Mouse (Mus musculus) stomach, postnatal 0 days (tissue): ENCODE measurements around the gene Aspn. TPM values are rescaled to one million over a fixed set of nuclear protein-coding genes. Genes with fewer than 3 reads are reported as not detected.

Experiments used
- ATAC-seq: fragments of 200-750 bp; cut with Nextera tagmentation; 2 replicates; pipeline ENCODE4 v1.8.0; 2017; ENCODE audit not compliant: low FRiP score, low TSS enrichment
- DNase-seq: peaks from one replicate; pipeline ENCODE4 v3.0.0-alpha.2; 2016; ENCODE audit warnings: low spot score
- H3K27ac ChIP-seq: fragments of 300-500 bp; sonication (generic); replicated peaks from 2 replicates; pipeline ENCODE4 v1.5.1; 2014; ENCODE audit warnings: mild to moderate bottlenecking, control low read depth
- H3K27me3 ChIP-seq: fragments of 300-500 bp; sonication (generic); 2 replicates; pipeline ENCODE4 v1.6.1; 2014; ENCODE audit warnings: low read length; ENCODE audit not compliant: control insufficient read depth, insufficient read depth
- H3K36me3 ChIP-seq: fragments of 300-500 bp; sonication (generic); 2 replicates; pipeline ENCODE4 v1.6.1; 2014; ENCODE audit warnings: low read length, mixed read lengths; ENCODE audit not compliant: control insufficient read depth, insufficient read depth
- H3K4me1 ChIP-seq: fragments of 300-500 bp; sonication (generic); replicated peaks from 2 replicates; pipeline ENCODE4 v1.6.1; 2014; ENCODE audit warnings: antibody characterized with exemption; ENCODE audit not compliant: control insufficient read depth, insufficient read depth
- H3K4me2 ChIP-seq: fragments of 300-500 bp; sonication (generic); replicated peaks from 2 replicates; pipeline ENCODE4 v1.6.1; 2014; ENCODE audit warnings: low read depth, mild to moderate bottlenecking, control low read depth, moderate library complexity
- H3K4me3 ChIP-seq: fragments of 300-500 bp; sonication (generic); 2 replicates; pipeline ENCODE4 v1.5.1; 2014; ENCODE audit warnings: low read depth, low read length, control low read depth
- H3K9ac ChIP-seq: fragments of 300-500 bp; sonication (generic); 2 replicates; pipeline ENCODE4 v1.6.1; 2014; ENCODE audit warnings: mild to moderate bottlenecking, low read length, control low read depth, mixed read lengths
- H3K9me3 ChIP-seq: fragments of 300-500 bp; sonication (generic); 2 replicates; pipeline ENCODE4 v1.6.1; 2016; ENCODE audit warnings: low read length; ENCODE audit not compliant: control insufficient read depth
- CTCF ChIP-seq: IDR thresholded peaks from 2 replicates; pipeline ENCODE4 v1.5.1; 2016; ENCODE audit warnings: antibody characterized with exemption, low read depth, mild to moderate bottlenecking, moderate library complexity
- EP300 ChIP-seq: optimal IDR thresholded peaks from 2 replicates; pipeline ENCODE3; 2016; ENCODE audit warnings: antibody characterized with exemption
- WGBS: fragments of 180-500 bp; shearing (Covaris S2); extraction: QIAGEN DNeasy Blood & Tissue Kit; methylation state at CpG from one replicate; pipeline ENCODE4 v1.1.7; 2014; 5-methylcytosine and 5-hydroxymethylcytosine counted together
- polyA plus RNA-seq: library from polyadenylated mRNA; unstranded; fragments of >200 nt; fragmentation: Nextera tagmentation; extraction: Ambion mirVana; gene quantifications from 2 replicates; pipeline ENCODE4 v1.2.1, GENCODE M21; 2015

Gene Aspn
- polyA plus RNA-seq, 1 experiment from 2014 or later, result 127 TPM

DNA sequence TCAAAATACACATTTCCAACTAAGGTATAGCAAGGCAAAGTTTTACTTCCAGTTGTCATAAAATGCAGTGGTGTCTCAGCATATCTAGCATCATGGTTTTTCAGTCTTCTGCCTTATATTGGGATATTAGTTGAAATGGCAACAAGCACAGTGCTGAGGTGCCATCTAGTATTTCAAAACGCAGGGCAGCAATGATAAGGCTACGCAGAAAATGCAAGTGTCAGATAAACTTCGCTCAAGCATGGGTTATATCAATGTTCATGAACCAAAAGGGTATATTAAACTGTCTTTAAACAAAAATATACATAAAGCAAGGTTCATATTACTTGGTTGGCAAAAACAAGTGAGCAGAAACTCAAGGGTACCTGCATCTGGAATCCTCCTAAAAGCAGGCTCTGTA is 72.8 kb downstream of the Aspn start:
- H3K4me1 ChIP-seq, result no peaks in the 10 kb centered on the region
- no peak overlapping the region for H3K4me3 ChIP-seq
- TF ChIP-seq EP300 (no peak), CTCF (no peak)
- 92% methylated on average over 3 of the region's 3 CpGs for WGBS
- H3K27me3 ChIP-seq, result no peaks in the 10 kb centered on the region
- no peaks in the 10 kb centered on the region for H3K36me3 ChIP-seq
- no peak overlapping the region for H3K9ac ChIP-seq
- no peak overlapping the region for H3K27ac ChIP-seq
- no peaks in the 10 kb centered on the region for H3K9me3 ChIP-seq
- no peak for ATAC-seq
- H3K4me2 ChIP-seq, result no peak overlapping the region
- DNase-seq, result no peak

Other genes starting within 250 kb of the Aspn start
- gene Fgd3, start 224.1 kb upstream of the Aspn start, polyA plus RNA-seq, result 0.23 and 0.25 TPM in 2 replicates
- gene Bicd2, start 202.9 kb upstream of the Aspn start, polyA plus RNA-seq, result 19.6 TPM in 2 replicates
- 22.1 and 23.4 TPM in 2 replicates for gene Ippk, start 123.2 kb upstream of the Aspn start, polyA plus RNA-seq
- gene Tes3-ps, start 51.1 kb upstream of the Aspn start, polyA plus RNA-seq, result 0.35 and 0.45 TPM in 2 replicates
- gene Ecm2, start 39.6 kb upstream of the Aspn start, polyA plus RNA-seq, result 2.0 and 2.2 TPM in 2 replicates
- gene Omd, start 38.0 kb downstream of the Aspn start, polyA plus RNA-seq, result 0.30 and 0.36 TPM in 2 replicates
- gene Ogn, start 63.6 kb downstream of the Aspn start, polyA plus RNA-seq, result 138 and 151 TPM in 2 replicates
- gene Cenpp, start 108.3 kb downstream of the Aspn start, polyA plus RNA-seq, result 11.5 and 12.6 TPM in 2 replicates
- gene Nol8, start 108.6 kb downstream of the Aspn start, polyA plus RNA-seq, result 9.4 and 10.0 TPM in 2 replicates
- gene Iars, start 137.7 kb downstream of the Aspn start, polyA plus RNA-seq, result 24.0 and 24.4 TPM in 2 replicates